Mouse (Mus musculus): ENCODE data around the gene Ccsap. TPM values are rescaled to one million over a fixed set of nuclear protein-coding genes. Genes with fewer than 3 reads are reported as not detected.

Ccsap gene
- total and polyA plus RNA-seq, 3 experiments: 5.0 to 6.2 (median 5.4) TPM

- H3K27me3 ChIP-seq (replicated peaks): peaks cover 3% of the 10 kb centered on the region
- H3K9me3 ChIP-seq (replicated peaks; ENCODE audit: low read length): peaks cover 3% of the 10 kb centered on the region
- TF ChIP-seq POLR2AphosphoS2 (IDR thresholded peaks at IDR 0.05; ENCODE audit: low read depth, low read length) (no peak), ZKSCAN1 (IDR thresholded peaks at IDR 0.05; ENCODE audit: borderline replicate concordance, low read depth, low read length) (no peak), ELF1 (IDR thresholded peaks at IDR 0.05; ENCODE audit: low read depth, low read length) (no peak), JUN (IDR thresholded peaks at IDR 0.05; ENCODE audit: insufficient read depth, low read depth, low read length) (no peak), NRF1 (IDR thresholded peaks at IDR 0.05; ENCODE audit: low read depth, low read length) (no peak), ZC3H11A (IDR thresholded peaks at IDR 0.05; ENCODE audit: low read depth, low read length) (no peak), RAD21 (IDR thresholded peaks at IDR 0.05; ENCODE audit: low read depth, low read length) (no peak), POLR2A (IDR thresholded peaks at IDR 0.05; ENCODE audit: low read depth, low read length) (no peak), MAX (IDR thresholded peaks at IDR 0.05; ENCODE audit: low read length) (no peak), JUND (conservative IDR thresholded peaks at IDR 0.05; ENCODE audit: low read depth, low read length) (no peak), CHD2 (IDR thresholded peaks at IDR 0.05; ENCODE audit: low read length) (no peak), CTCF (conservative IDR thresholded peaks at IDR 0.05 in 1 of 2, IDR thresholded peaks at IDR 0.05 in 1 of 2; ENCODE audit: low read depth in 2 of 2, low read length in 2 of 2) (no peak), E2F4 (IDR thresholded peaks at IDR 0.05; ENCODE audit: insufficient replicate concordance, low read depth, low read length) (no peak), MEF2A (IDR thresholded peaks at IDR 0.05; ENCODE audit: borderline replicate concordance, low read depth, low read length) (no peak), IRF4 (IDR thresholded peaks at IDR 0.05; ENCODE audit: low read depth, low read length) (no peak), GABPA (IDR thresholded peaks at IDR 0.05; ENCODE audit: insufficient replicate concordance, low read depth, low read length) (no peak), USF2 (conservative IDR thresholded peaks at IDR 0.05; ENCODE audit: low read depth, low read length) (no peak), ETS1 (conservative IDR thresholded peaks at IDR 0.05; ENCODE audit: low read depth, low read length) (no peak)
- in situ Hi-C loops (cut with MboI; ENCODE audit: low pct_ligation_motif_present, low pct_unique_long_range_greater_than_20kb, low sequenced_read_pairs) (no loop called here), dilution Hi-C loops (cut with MboI; ENCODE audit: extremely low pct_ligation_motif_present, extremely low pct_unique_long_range_greater_than_20kb, low sequenced_read_pairs) (no loop called here)
- H3K4me1 ChIP-seq (ENCODE audit: control insufficient read depth in 1 of 2, insufficient read depth in 2 of 2): peaks cover 2 to 28% of the 10 kb centered on the region in 2 experiments
- no peak overlapping the region for H3K4me3 ChIP-seq (replicated peaks in 1 of 3; ENCODE audit: low read depth in 2 of 3, low read length in 2 of 3, poor library complexity in 1 of 3)
- H3K79me2 ChIP-seq (replicated peaks; ENCODE audit: control insufficient read depth, extremely low read depth, insufficient read depth, poor library complexity, severe bottlenecking): peaks cover 14% of the 10 kb centered on the region
- H3K4me2 ChIP-seq (ENCODE audit: insufficient read depth, low read depth, poor library complexity, severe bottlenecking): no peak overlapping the region
- H3K27ac ChIP-seq (ENCODE audit: insufficient read depth, low read depth): no peak overlapping the region
- no peak for DNase-seq (ENCODE audit: extremely low read depth)
- peaks cover 0 to 15% of the 10 kb centered on the region in 2 experiments for H3K36me3 ChIP-seq (replicated peaks in 1 of 2; ENCODE audit: control insufficient read depth in 1 of 2, insufficient read depth in 1 of 2, low read length in 1 of 2)
- H3K9ac ChIP-seq (ENCODE audit: insufficient read depth, low read depth): no peak overlapping the region
Observed at GRCm38 (mm10) chr8:123854733-123855475, 5.1 kb downstream of the Ccsap start.

- TF ChIP-seq MAZ (IDR thresholded peaks at IDR 0.05; ENCODE audit: low read depth, low read length) (no peak), SIN3A (IDR thresholded peaks at IDR 0.05; ENCODE audit: low read length) (no peak), SMC3 (IDR thresholded peaks at IDR 0.05; ENCODE audit: low read depth, low read length) (no peak), IRF4 (IDR thresholded peaks at IDR 0.05; ENCODE audit: low read depth, low read length) (no peak), EP300 (IDR thresholded peaks at IDR 0.05; ENCODE audit: low read length) (no peak), TBP (conservative IDR thresholded peaks at IDR 0.05; ENCODE audit: low read depth, low read length) (no peak), USF2 (conservative IDR thresholded peaks at IDR 0.05; ENCODE audit: low read depth, low read length) (no peak), HCFC1 (IDR thresholded peaks at IDR 0.05; ENCODE audit: low read depth, low read length) (no peak), ZMIZ1 (IDR thresholded peaks at IDR 0.05; ENCODE audit: low read depth, low read length) (no peak), RCOR1 (conservative IDR thresholded peaks at IDR 0.05; ENCODE audit: low read depth, low read length) (no peak), MYC (IDR thresholded peaks at IDR 0.05; ENCODE audit: low read depth, low read length) (no peak)
- H3K9ac ChIP-seq (ENCODE audit: insufficient read depth, low read depth): no peak overlapping the region
- peaks cover 3% of the 10 kb centered on the region for H3K9me3 ChIP-seq (replicated peaks; ENCODE audit: low read length)
- H3K4me2 ChIP-seq (ENCODE audit: insufficient read depth, low read depth, poor library complexity, severe bottlenecking): no peak overlapping the region
- in situ Hi-C loops (cut with MboI; ENCODE audit: low pct_ligation_motif_present, low pct_unique_long_range_greater_than_20kb, low sequenced_read_pairs): no loop called here
- peaks cover 18% of the 10 kb centered on the region for H3K79me2 ChIP-seq (replicated peaks; ENCODE audit: control insufficient read depth, extremely low read depth, insufficient read depth, poor library complexity, severe bottlenecking)
- dilution Hi-C loops (cut with MboI; ENCODE audit: extremely low pct_ligation_motif_present, extremely low pct_unique_long_range_greater_than_20kb, low sequenced_read_pairs): no loop called here
- H3K4me3 ChIP-seq (replicated peaks in 1 of 3; ENCODE audit: low read depth in 2 of 3, low read length in 2 of 3, poor library complexity in 1 of 3): no peak overlapping the region
- peaks cover 0 to 15% of the 10 kb centered on the region in 2 experiments for H3K36me3 ChIP-seq (replicated peaks in 1 of 2; ENCODE audit: control insufficient read depth in 1 of 2, insufficient read depth in 1 of 2, low read length in 1 of 2)
- peaks cover 2 to 28% of the 10 kb centered on the region in 2 experiments for H3K4me1 ChIP-seq (ENCODE audit: control insufficient read depth in 1 of 2, insufficient read depth in 2 of 2)
- no peak overlapping the region for H3K27ac ChIP-seq (ENCODE audit: insufficient read depth, low read depth)
- no peaks in the 10 kb centered on the region for H3K27me3 ChIP-seq (replicated peaks)
- DNase-seq (ENCODE audit: extremely low read depth): no peak
Observed at GRCm38 (mm10) chr8:123854252-123854651, 5.8 kb downstream of the Ccsap start.
